Mouse (Mus musculus) layer of hippocampus, adult 8-10 months (tissue): ENCODE measurements at regions not wholly inside any gene's neighbourhood (a gene's known extent, or its start where the extent isn't known, plus 50 kb on each side); places are given as distances from the start of the nearest gene placed in this dataset.

ENCODE experiments used
- DNase-seq, 2 experiments: peaks; one replicate each; pipeline ENCODE4 v3.0.0; 2022; ENCODE audit warnings: low spot score in 2 of 2

DNA sequence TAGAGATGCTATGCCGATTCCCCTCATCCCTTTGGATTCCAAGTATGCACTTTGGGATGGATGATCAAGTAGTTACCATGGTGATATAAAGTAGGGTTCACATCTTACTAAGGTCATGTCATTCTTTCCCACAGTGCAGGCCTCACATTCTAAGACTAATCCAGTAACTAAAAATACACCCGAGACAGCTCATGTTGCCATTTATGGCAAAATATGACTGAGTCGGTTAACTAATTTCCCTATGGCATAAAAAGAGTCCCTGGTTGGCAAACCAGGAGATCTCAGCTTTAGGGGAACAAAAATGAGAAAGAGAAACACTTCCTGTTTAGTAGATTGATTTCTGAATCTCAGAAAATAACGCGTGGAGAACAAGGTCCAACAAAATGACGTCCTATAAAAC is 190.7 kb downstream of the Parm1 start:
- DNase-seq: no peak

DNA sequence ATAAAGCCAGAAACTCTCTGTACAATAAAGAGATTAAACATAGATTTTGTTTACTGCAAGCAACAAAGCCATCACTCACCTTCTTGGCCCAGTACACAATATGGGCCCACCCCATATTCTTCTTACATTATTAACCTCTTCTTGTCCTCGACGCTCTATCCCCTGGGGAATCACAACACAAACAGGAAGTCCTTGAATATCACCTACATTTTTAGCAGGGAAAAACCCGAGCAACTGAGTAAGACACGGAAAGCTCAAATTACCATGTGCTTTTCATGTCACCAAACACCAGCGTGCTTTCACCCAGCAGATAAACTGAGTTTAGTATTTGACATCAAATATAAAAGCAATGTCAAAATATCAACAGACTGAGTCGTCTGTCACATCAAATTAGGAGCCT is 179.7 kb downstream of the Parm1 start:
- no peak for DNase-seq

- DNase-seq: no peak
Measured at GRCm38 (mm10) chr5:91696532-91696931, 179.1 kb downstream of the Parm1 start.

DNA sequence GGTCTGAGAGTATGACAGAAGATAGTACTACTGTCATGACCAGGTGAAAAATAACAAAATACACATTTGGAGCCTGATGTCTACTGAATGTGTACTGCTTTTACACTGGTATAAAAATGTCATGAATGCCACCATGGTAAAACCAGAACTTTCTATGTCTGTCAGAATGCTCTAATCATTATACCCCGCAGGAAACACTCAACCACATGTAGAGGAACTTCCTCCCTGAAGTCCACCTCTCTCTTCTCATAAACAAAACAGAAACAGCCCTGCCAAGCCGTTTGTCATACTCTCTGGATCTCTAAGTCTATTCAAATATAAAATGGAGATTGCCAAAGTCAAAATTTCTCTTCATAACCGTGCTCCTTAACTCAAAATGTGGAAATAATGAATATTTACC is 178.2 kb downstream of the Parm1 start:
- DNase-seq: no peak

- DNase-seq: peak in 1 of 2 experiments; percentile 16
Measured at GRCm38 (mm10) chr5:91693277-91693676, 175.9 kb downstream of the Parm1 start.

- no peak for DNase-seq
Measured at GRCm38 (mm10) chr5:91692292-91692691, 174.9 kb downstream of the Parm1 start.

- peak in 1 of 2 experiments; percentile 34 for DNase-seq
Measured at GRCm38 (mm10) chr5:91678727-91679126, 161.3 kb downstream of the Parm1 start.
